Mouse (Mus musculus) heart, adult 11 months (tissue): ENCODE measurements around the gene Dnajb6.
A peak's percentile ranks its signal among the peaks of the same experiment; 100 is the strongest.
"Not testable (repeated sequence)": the region's sequence is repeated elsewhere in the genome, so short reads cannot be mapped to it uniquely, and the experiment has no call there.

Source experiments
- DNase-seq: peaks from one replicate; pipeline ENCODE4 v3.0.0; 2022

Gene Dnajb6

GRCm38 (mm10) chr5:29772038-29772437 lies 36.5 kb downstream of the Dnajb6 start:
- DNase-seq = no peak

- DNase-seq = peak; percentile 95
Observed at GRCm38 (mm10) chr5:29772651-29773330, 37.3 kb downstream of the Dnajb6 start.

GRCm38 (mm10) chr5:29773460-29774150 lies 38.1 kb downstream of the Dnajb6 start:
- peak; percentile 78 for DNase-seq

- DNase-seq = no peak
Observed at GRCm38 (mm10) chr5:29775437-29775836, 39.9 kb downstream of the Dnajb6 start.

- peak; percentile 68 for DNase-seq
Observed at GRCm38 (mm10) chr5:29778029-29778428, 42.5 kb downstream of the Dnajb6 start.

GRCm38 (mm10) chr5:29779733-29780132 lies 44.2 kb downstream of the Dnajb6 start:
- DNase-seq = not testable (repeated sequence)

- no peak for DNase-seq
Observed at GRCm38 (mm10) chr5:29782261-29782660, 46.8 kb downstream of the Dnajb6 start.

GRCm38 (mm10) chr5:29784906-29785305 lies 49.4 kb downstream of the Dnajb6 start:
- peak; percentile 89 for DNase-seq

GRCm38 (mm10) chr5:29785953-29786352 lies 50.5 kb downstream of the Dnajb6 start:
- DNase-seq = not testable (repeated sequence)

- peak; percentile 23 for DNase-seq
Observed at GRCm38 (mm10) chr5:29794933-29795332, 59.4 kb downstream of the Dnajb6 start.

- peak; percentile 14 for DNase-seq
Observed at GRCm38 (mm10) chr5:29808940-29809339, 73.5 kb downstream of the Dnajb6 start.

GRCm38 (mm10) chr5:29811377-29811921 lies 76.0 kb downstream of the Dnajb6 start:
- DNase-seq = peak; percentile 17

GRCm38 (mm10) chr5:29816523-29817242 lies 81.2 kb downstream of the Dnajb6 start:
- peak; percentile 73 for DNase-seq

- peak; percentile 95 for DNase-seq
Observed at GRCm38 (mm10) chr5:29817400-29817799, 81.9 kb downstream of the Dnajb6 start.

- DNase-seq = no peak
Observed at GRCm38 (mm10) chr5:29818287-29818686, 82.8 kb downstream of the Dnajb6 start.

- peak; percentile 72 for DNase-seq
Observed at GRCm38 (mm10) chr5:29824796-29825195, 89.3 kb downstream of the Dnajb6 start.

GRCm38 (mm10) chr5:29826780-29827179 lies 91.3 kb downstream of the Dnajb6 start:
- DNase-seq = peak; percentile 98

GRCm38 (mm10) chr5:29842444-29843166 lies 107.1 kb downstream of the Dnajb6 start:
- peak; percentile 96 for DNase-seq

GRCm38 (mm10) chr5:29845038-29845437 lies 109.5 kb downstream of the Dnajb6 start:
- peak; percentile 91 for DNase-seq

GRCm38 (mm10) chr5:29847494-29847893 lies 112.0 kb downstream of the Dnajb6 start:
- DNase-seq = peak; percentile 71

- DNase-seq = peak; percentile 11
Observed at GRCm38 (mm10) chr5:29848091-29848490, 112.6 kb downstream of the Dnajb6 start.

GRCm38 (mm10) chr5:29852376-29852775 lies 116.9 kb downstream of the Dnajb6 start:
- peak; percentile 43 for DNase-seq

- peak; percentile 61 for DNase-seq
Observed at GRCm38 (mm10) chr5:29853035-29853434, 117.5 kb downstream of the Dnajb6 start.
